Mouse (Mus musculus) heart, postnatal 0 days (tissue): ENCODE results near the gene Mtf2.

Experiments
- CTCF ChIP-seq: IDR thresholded peaks from 2 replicates; pipeline ENCODE4 v1.5.1; 2016; ENCODE audit warnings: antibody characterized with exemption, control low read depth, low read depth
- EP300 ChIP-seq: IDR thresholded peaks from 2 replicates; pipeline ENCODE4 v1.6.1; 2016; ENCODE audit warnings: antibody characterized with exemption, low read depth

DNA sequence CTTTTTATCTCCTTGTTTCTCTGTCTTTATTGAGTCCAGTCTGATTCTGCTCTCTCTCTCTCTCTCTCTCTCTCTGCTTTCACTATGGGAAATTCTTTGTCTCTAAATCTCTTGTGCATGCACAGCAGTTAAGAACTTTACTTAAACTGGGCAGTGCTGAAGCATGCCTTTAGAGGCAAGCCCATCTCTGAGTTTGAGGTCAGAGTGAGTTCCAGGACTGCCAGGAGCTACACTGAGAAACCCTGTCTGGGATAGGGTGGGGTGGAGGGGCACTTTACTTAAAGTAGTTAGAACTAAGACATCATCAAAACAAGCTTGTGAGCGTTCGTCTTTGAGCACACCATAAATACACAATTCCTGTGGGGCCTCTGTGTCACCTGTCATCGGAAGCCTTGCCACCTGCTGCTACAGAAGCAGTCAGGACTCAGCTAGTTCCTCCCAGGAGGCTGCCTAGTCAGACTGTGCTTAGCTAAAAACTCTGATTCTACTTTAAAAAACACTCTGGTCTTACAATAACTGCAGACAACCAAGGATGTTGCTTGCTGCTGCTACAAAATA is 15.7 kb upstream of the Mtf2 start:
- TF ChIP-seq CTCF: no peak
- TF ChIP-seq EP300: no peak
